Mouse (Mus musculus) monocyte, adult 2 months (primary cell): ENCODE data around the gene Mxd3.

Source experiments
- DNase-seq, 2 experiments: peaks; one replicate each; pipeline ENCODE4 v3.0.0; 2022; ENCODE audit warnings: low spot score in 2 of 2, low read depth in 1 of 2

The Mxd3 gene

GRCm38 (mm10) chr13:55329683-55330566 is at the start of gene Mxd3:
Mxd3 (minus strand) TSS chr13:55329823.
- peak; percentile 71 to 73 for DNase-seq

GRCm38 (mm10) chr13:55378907-55379580 is 49.4 kb upstream of the Mxd3 start:
- no peak for DNase-seq

GRCm38 (mm10) chr13:55375877-55376276 is 46.3 kb upstream of the Mxd3 start:
- no peak for DNase-seq

- no peak for DNase-seq
Measured at GRCm38 (mm10) chr13:55374206-55374924, 44.7 kb upstream of the Mxd3 start.

DNA sequence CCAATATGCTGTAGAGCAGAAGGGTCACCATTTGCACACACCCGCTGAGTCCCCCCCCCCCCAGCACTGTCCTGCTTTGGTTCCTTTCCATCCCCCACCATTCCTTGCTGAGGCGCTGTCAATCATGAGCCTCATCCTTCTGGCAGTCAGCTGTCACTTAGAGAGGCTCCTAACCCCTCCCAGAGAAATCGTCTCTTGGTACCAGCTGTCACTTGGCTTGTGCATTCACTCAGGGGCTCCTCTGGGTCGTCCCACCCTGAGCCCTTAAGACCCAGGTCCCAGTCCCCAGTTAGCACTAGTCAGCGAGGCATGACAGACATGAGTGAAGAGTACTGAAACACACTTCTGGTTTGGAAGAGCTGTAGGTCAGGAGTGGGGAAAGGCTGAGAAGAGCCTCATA is 42.1 kb upstream of the Mxd3 start:
- no peak for DNase-seq

DNA sequence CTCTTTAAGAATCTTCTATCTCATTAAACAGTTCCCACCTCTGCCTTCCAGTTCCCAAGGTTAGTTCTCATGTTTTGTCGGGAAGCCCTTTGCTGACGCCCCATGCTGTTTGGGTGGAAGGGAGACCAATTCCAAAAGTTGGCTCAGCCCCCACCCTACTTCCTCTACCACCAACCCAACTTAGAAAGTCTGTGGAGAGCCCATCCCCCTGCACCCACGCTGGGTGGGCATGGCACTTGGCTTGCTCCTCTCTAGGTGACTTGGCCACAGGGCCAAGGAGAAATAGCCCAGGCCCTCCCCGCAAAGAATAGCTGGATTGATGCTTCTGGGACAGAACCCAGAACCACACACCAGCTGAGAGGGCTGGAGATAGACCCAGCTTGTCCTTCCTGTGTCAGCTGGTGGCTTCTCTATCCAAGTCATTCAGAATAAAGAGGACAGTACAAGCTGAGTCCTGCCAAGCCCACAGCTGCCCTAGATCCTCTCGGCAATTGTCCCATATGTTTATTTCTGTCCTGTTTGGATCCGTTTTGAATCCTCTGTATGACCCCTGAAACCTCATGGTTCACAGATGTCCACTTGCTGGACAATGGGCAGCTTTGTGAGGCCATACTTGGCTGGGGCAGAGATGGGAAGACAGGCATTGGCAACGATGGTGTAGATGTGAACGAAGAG is 41.5 kb upstream of the Mxd3 start:
- DNase-seq, result no peak

GRCm38 (mm10) chr13:55370234-55370633 is 40.6 kb upstream of the Mxd3 start:
- no peak for DNase-seq

DNA sequence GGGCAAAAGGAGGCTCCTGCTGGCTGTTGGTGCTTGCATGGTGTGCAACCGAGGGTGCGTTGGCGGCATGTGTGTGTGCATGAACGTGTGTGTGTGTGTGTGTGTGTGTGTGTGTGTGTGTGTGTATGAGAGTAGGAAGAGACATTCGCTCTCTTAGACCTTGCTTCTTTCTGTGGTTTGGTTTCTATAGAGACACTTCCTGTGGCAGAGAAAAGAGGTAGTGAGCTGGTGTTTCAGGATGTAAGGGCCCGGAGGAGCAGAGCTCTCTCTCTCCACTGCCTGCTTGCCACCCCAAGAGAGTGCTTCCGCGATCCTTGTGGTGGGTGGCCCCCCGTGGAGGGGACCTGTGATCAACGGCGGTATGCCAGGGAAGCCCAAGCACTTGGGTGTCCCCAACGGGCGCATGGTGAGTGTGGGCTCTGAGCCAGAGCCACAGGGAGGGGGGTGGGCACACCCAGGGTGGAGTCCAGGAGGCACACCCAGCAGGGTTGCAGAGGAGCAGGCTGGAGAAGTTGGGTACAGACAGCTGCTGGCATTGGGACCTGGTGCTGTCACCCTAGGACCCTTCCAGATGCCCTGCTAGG is 40.0 kb upstream of the Mxd3 start, which contains the start of gene Rgs14:
Gene Rgs14 (plus strand): TSS at position 202 of the 584 bp plus-strand sequence.
- peak; percentile 43 to 50 for DNase-seq

GRCm38 (mm10) chr13:55368401-55368800 is 38.8 kb upstream of the Mxd3 start:
- DNase-seq, result no peak

GRCm38 (mm10) chr13:55362453-55363060 is 32.9 kb upstream of the Mxd3 start, which contains the start of gene Lman2:
Lman2 (minus strand) TSS chr13:55362783.
- peak; percentile 94 for DNase-seq

GRCm38 (mm10) chr13:55361974-55362452 is 32.4 kb upstream of the Mxd3 start:
- DNase-seq, result no peak

DNA sequence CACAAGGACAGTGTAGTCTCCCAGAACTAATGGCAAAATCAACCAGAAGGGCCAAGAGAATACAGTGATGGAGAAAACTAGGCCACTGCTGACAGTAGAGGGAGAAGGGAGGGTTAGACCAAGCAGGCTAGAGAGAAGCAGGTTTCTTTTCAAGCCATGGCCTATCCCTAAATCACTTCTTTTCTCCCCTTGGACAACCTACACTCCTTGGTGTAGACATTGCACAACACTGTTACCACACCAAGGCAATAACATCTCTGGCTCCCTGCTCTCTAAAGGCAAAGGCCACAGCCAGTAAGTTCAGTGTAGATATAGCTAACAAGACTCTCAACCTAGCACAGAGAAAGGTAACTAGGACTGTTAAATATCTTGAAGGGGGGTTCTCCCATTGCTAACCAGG is 31.5 kb upstream of the Mxd3 start:
- no peak for DNase-seq

DNA sequence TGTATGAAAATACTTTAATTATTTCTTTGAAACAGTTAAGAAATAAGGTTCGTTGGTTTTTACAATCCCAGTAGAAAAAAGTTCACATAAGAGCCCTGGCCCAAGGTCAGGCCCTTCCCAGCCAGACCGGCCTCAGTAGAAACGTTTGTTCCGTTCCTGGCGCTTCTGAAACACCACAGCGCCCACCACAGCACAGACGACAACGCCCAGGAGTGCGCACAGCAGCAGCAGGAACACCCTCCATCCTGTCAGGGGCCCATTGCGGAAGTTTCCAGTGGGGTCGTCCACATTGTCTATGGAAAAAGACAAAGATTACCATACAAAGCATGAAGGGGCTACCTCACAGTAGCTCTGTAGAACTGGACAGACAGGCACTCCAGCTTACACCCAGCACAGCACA is 17.1 kb upstream of the Mxd3 start:
- no peak for DNase-seq

GRCm38 (mm10) chr13:55344286-55344685 is 14.7 kb upstream of the Mxd3 start:
- no peak for DNase-seq

GRCm38 (mm10) chr13:55342469-55342868 is 12.8 kb upstream of the Mxd3 start:
- no peak for DNase-seq

DNA sequence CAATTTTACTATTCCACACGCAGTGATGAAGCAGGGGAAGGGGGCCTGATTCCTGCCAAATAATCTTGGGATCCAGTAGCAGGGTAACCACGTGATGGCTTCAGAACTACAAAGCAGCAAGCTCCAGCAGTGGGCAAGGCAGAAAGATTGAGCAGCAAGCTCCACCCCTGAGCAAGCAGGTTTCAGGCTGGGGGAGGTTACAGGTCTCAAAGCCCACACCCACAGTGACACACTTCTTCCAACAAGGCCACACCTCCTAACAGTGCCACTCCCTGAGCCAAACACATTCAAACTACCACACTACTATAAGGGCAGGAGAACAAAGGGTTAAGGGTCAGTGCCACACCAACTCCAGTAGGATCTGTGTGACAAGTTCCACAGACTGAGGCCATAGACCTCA is 9.6 kb upstream of the Mxd3 start:
- no peak for DNase-seq

GRCm38 (mm10) chr13:55338131-55339054 is 8.8 kb upstream of the Mxd3 start:
- DNase-seq, result no peak

- no peak for DNase-seq
Measured at GRCm38 (mm10) chr13:55337341-55337975, 7.8 kb upstream of the Mxd3 start.

- no peak for DNase-seq
Measured at GRCm38 (mm10) chr13:55335701-55336100, 6.1 kb upstream of the Mxd3 start.
